Mouse (Mus musculus) stomach, postnatal 0 days (tissue): ENCODE measurements at regions not wholly inside any gene's neighbourhood (a gene's known extent, or its start where the extent isn't known, plus 50 kb on each side); places are given as distances from the start of the nearest gene placed in this dataset.

Experiments used
- ATAC-seq: fragments of 200-750 bp; cut with Nextera tagmentation; 2 replicates; pipeline ENCODE4 v1.8.0; 2017; ENCODE audit not compliant: low FRiP score, low TSS enrichment
- DNase-seq: peaks from one replicate; pipeline ENCODE4 v3.0.0-alpha.2; 2016; ENCODE audit warnings: low spot score
- H3K27ac ChIP-seq: fragments of 300-500 bp; sonication (generic); replicated peaks from 2 replicates; pipeline ENCODE4 v1.5.1; 2014; ENCODE audit warnings: mild to moderate bottlenecking, control low read depth
- H3K27me3 ChIP-seq: fragments of 300-500 bp; sonication (generic); 2 replicates; pipeline ENCODE4 v1.6.1; 2014; ENCODE audit warnings: low read length; ENCODE audit not compliant: control insufficient read depth, insufficient read depth
- H3K36me3 ChIP-seq: fragments of 300-500 bp; sonication (generic); 2 replicates; pipeline ENCODE4 v1.6.1; 2014; ENCODE audit warnings: low read length, mixed read lengths; ENCODE audit not compliant: control insufficient read depth, insufficient read depth
- H3K4me1 ChIP-seq: fragments of 300-500 bp; sonication (generic); replicated peaks from 2 replicates; pipeline ENCODE4 v1.6.1; 2014; ENCODE audit warnings: antibody characterized with exemption; ENCODE audit not compliant: control insufficient read depth, insufficient read depth
- H3K4me2 ChIP-seq: fragments of 300-500 bp; sonication (generic); replicated peaks from 2 replicates; pipeline ENCODE4 v1.6.1; 2014; ENCODE audit warnings: low read depth, mild to moderate bottlenecking, control low read depth, moderate library complexity
- H3K4me3 ChIP-seq: fragments of 300-500 bp; sonication (generic); 2 replicates; pipeline ENCODE4 v1.5.1; 2014; ENCODE audit warnings: low read depth, low read length, control low read depth
- H3K9ac ChIP-seq: fragments of 300-500 bp; sonication (generic); 2 replicates; pipeline ENCODE4 v1.6.1; 2014; ENCODE audit warnings: mild to moderate bottlenecking, low read length, control low read depth, mixed read lengths
- H3K9me3 ChIP-seq: fragments of 300-500 bp; sonication (generic); 2 replicates; pipeline ENCODE4 v1.6.1; 2016; ENCODE audit warnings: low read length; ENCODE audit not compliant: control insufficient read depth
- CTCF ChIP-seq: IDR thresholded peaks from 2 replicates; pipeline ENCODE4 v1.5.1; 2016; ENCODE audit warnings: antibody characterized with exemption, low read depth, mild to moderate bottlenecking, moderate library complexity
- EP300 ChIP-seq: optimal IDR thresholded peaks from 2 replicates; pipeline ENCODE3; 2016; ENCODE audit warnings: antibody characterized with exemption
- WGBS: fragments of 180-500 bp; shearing (Covaris S2); extraction: QIAGEN DNeasy Blood & Tissue Kit; methylation state at CpG from one replicate; pipeline ENCODE4 v1.1.7; 2014; 5-methylcytosine and 5-hydroxymethylcytosine counted together

DNA sequence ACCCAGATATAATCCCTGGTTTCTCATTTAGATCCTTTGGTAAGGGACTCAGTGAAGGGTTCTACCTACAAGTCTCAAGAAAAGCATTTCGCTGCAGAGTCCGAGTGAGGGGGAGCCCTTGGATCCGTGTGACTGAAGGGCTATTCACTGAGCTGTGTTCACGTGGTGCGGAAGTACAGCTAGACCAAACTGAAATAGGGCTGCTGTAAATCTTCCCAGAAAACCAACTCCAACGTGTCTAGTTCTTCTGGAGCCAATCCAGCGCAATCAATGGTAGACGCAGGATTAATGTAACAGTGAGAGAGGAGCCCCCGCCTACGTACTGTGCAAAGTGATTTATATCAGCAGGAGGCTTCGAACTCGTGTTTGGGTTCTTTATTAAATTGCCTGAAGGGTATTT lies 461.9 kb downstream of the Ate1 start:
- no peak for DNase-seq
- ATAC-seq: no peak
- H3K9ac ChIP-seq: no peak overlapping the region
- H3K36me3 ChIP-seq: no peaks in the 10 kb centered on the region
- no peaks in the 10 kb centered on the region for H3K4me1 ChIP-seq
- 49% methylated on average over 12 of the region's 12 CpGs for WGBS
- no peak overlapping the region for H3K4me3 ChIP-seq
- H3K4me2 ChIP-seq: no peak overlapping the region
- TF ChIP-seq EP300 (no peak), CTCF (no peak)
- no peaks in the 10 kb centered on the region for H3K27me3 ChIP-seq
- no peaks in the 10 kb centered on the region for H3K9me3 ChIP-seq
- H3K27ac ChIP-seq: no peak overlapping the region

DNA sequence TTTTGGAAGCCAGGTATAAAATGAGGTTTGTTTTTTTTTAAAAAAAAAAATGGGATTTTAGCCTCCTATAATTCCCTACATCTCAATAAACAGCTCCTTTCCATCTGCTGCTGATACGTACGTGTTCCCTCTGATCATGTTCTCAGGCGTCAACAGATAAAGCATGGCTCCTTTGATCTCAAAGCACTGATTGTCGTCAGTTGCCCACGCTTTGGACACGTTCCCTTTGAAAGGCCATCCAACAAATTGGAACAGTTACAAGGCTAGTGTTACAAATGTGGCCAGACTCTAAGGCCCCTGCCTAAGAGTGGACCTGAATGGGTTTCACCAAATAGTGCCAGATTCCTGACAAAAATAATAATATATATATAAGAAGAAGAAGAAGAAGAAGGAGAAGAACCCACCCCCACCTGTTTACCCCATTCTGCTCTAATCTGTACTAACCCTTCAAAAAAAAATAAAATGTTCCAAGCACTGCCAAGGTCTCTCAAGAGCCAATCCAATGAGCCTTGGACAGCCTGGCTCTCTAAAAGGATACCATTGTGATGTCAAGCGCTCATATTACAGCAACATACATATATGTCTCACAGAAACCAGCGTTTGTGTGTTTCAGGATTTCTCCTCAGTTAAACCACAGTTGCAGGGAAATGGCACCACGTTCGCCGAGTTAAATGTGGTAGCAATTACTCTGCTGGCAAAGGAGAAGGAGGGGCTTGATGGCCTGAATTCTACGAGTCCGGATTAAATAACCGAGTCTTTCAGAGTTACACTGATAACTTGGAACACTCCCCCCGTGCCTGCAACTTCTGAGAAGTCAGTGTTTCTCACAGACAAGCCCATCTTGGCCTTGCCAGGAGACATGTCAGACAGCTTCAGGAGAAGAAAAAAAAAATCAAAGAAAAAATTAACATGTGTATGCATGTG lies 460.2 kb downstream of the Ate1 start:
- DNase-seq (no peak), ATAC-seq (no peak)
- 59% methylated on average over 15 of the region's 15 CpGs for WGBS
- H3K27ac ChIP-seq: no peak overlapping the region
- H3K9ac ChIP-seq: no peak overlapping the region
- no peaks in the 10 kb centered on the region for H3K9me3 ChIP-seq
- no peaks in the 10 kb centered on the region for H3K27me3 ChIP-seq
- H3K4me3 ChIP-seq: no peak overlapping the region
- TF ChIP-seq EP300 (no peak), CTCF (no peak)
- H3K4me2 ChIP-seq: no peak overlapping the region
- H3K36me3 ChIP-seq: no peaks in the 10 kb centered on the region
- no peaks in the 10 kb centered on the region for H3K4me1 ChIP-seq

DNA sequence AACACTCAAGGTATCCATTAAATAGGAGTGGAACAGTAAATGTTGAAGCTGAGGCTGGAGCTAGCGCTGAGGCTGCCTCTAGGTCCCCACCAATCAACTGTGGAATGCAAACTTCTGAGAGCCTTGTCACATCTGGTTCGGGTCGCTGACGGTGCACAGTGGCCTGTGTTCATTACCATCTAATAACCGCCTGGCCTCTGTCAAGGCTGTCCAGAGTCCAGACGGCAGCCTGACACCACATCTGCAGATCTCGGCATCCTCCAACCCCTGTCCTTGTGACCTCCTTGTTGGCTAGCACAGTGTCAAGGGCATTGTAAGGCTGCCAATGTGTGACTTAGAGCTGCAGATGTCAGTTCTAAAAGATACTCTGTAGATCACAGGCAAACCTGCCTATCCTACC lies 455.7 kb downstream of the Ate1 start:
- ATAC-seq (no peak), DNase-seq (no peak)
- TF ChIP-seq EP300: no peak
- no peak overlapping the region for H3K9ac ChIP-seq
- WGBS: 36% methylated on average over 7 of the region's 7 CpGs
- no peaks in the 10 kb centered on the region for H3K27me3 ChIP-seq
- H3K36me3 ChIP-seq: no peaks in the 10 kb centered on the region
- no peaks in the 10 kb centered on the region for H3K4me1 ChIP-seq
- no peak overlapping the region for H3K27ac ChIP-seq
- no peaks in the 10 kb centered on the region for H3K9me3 ChIP-seq
- H3K4me3 ChIP-seq: no peak overlapping the region
- no peak overlapping the region for H3K4me2 ChIP-seq

GRCm38 (mm10) chr7:130068316-130068715 lies 451.9 kb downstream of the Ate1 start:
- H3K27ac ChIP-seq: no peak overlapping the region
- no peaks in the 10 kb centered on the region for H3K9me3 ChIP-seq
- WGBS: 71% methylated on average over 3 of the region's 3 CpGs
- 0 out of 2 replicates have a peak, but pooled peaks cover under 1% of the 10 kb centered on the region for H3K4me1 ChIP-seq
- no peak for DNase-seq
- no peak overlapping the region for H3K4me2 ChIP-seq
- H3K9ac ChIP-seq: no peak overlapping the region
- no peak overlapping the region for H3K4me3 ChIP-seq
- TF ChIP-seq EP300 (no peak), CTCF (no peak)
- ATAC-seq: no peak
- no peaks in the 10 kb centered on the region for H3K36me3 ChIP-seq
- H3K27me3 ChIP-seq: no peaks in the 10 kb centered on the region

DNA sequence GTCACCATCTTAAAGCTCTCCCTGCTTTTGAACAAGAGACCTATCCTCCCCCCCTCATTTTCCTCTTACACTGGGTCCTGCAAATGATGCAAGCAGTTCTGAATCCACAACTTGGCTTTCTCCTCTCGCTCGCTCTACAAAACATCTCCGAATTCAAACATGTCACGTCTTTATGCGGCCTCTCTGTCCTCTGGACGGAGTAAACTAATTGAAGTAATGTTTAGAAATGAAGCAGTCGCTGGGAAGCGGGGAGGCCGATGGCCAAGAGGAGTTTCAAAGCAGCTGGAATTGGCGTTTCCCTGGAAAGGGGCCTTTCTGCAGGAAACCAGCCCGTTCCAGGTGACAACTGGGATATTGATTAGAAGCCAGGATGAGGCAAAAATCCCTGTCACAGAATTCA lies 446.8 kb downstream of the Ate1 start:
- H3K4me3 ChIP-seq: peak overlapping the region; percentile 18; the same call in 1 of the 2 replicates
- no peaks in the 10 kb centered on the region for H3K27me3 ChIP-seq
- 19% methylated on average over 11 of the region's 11 CpGs for WGBS
- no peaks in the 10 kb centered on the region for H3K36me3 ChIP-seq
- ATAC-seq: no peak
- peak overlapping the region; percentile 48 for H3K4me2 ChIP-seq
- H3K4me1 ChIP-seq: 0 out of 2 replicates have a peak, but pooled peaks cover 3% of the 10 kb centered on the region
- peak overlapping the region; percentile 18; the same call in 1 of the 2 replicates for H3K9ac ChIP-seq
- peak overlapping the region; percentile 78 for H3K27ac ChIP-seq
- H3K9me3 ChIP-seq: no peaks in the 10 kb centered on the region
- TF ChIP-seq EP300 (no peak), CTCF (no peak)
- DNase-seq: no peak
